Mouse (Mus musculus): ENCODE results near the gene Rph3a. TPM values are rescaled to one million over a fixed set of nuclear protein-coding genes. Genes with fewer than 3 reads are reported as not detected.

Gene Rph3a
- polyA plus RNA-seq, 2 experiments = 0.10 TPM; not detected in 1

GRCm38 (mm10) chr5:120976138-120976537, 33.8 kb downstream of the Rph3a start:
- no peak overlapping the region for H3K27ac ChIP-seq (replicated peaks; ENCODE audit: low read depth, low read length)
- no peaks in the 10 kb centered on the region for H3K36me3 ChIP-seq (ENCODE audit: control insufficient read depth, insufficient read depth, low read length)
- no peak overlapping the region for H3K9ac ChIP-seq (ENCODE audit: low read depth, low read length, severe bottlenecking)
- peaks cover 2% of the 10 kb centered on the region; the same call in 1 of the 2 replicates for H3K9me3 ChIP-seq (ENCODE audit: control insufficient read depth, low read length)
- TF ChIP-seq POLR2A (IDR thresholded peaks at IDR 0.05; ENCODE audit: borderline replicate concordance, extremely low read depth, insufficient read depth, insufficient read length) = no peak
- no peaks in the 10 kb centered on the region for H3K27me3 ChIP-seq (ENCODE audit: control insufficient read depth, insufficient read depth, low read length)
- no peak overlapping the region for H3K4me3 ChIP-seq (replicated peaks; ENCODE audit: low read length)
- no peaks in the 10 kb centered on the region for H3K4me1 ChIP-seq (ENCODE audit: control insufficient read depth, insufficient read depth, low read length)
- H3K4me2 ChIP-seq (replicated peaks; ENCODE audit: low read depth, low read length, severe bottlenecking) = no peak overlapping the region
- ATAC-seq (ENCODE audit: low FRiP score, low read depth) (no peak), DNase-seq (ENCODE audit: low spot score) (no peak)
- WGBS = 53% methylated on average over 3 of the region's 3 CpGs

- 50% methylated on average over 8 of the region's 8 CpGs for WGBS
- H3K4me2 ChIP-seq (replicated peaks; ENCODE audit: low read depth, low read length, severe bottlenecking) = no peak overlapping the region
- no peaks in the 10 kb centered on the region for H3K36me3 ChIP-seq (ENCODE audit: control insufficient read depth, insufficient read depth, low read length)
- no peaks in the 10 kb centered on the region for H3K4me1 ChIP-seq (ENCODE audit: control insufficient read depth, insufficient read depth, low read length)
- no peak overlapping the region for H3K4me3 ChIP-seq (replicated peaks; ENCODE audit: low read length)
- no peaks in the 10 kb centered on the region for H3K27me3 ChIP-seq (ENCODE audit: control insufficient read depth, insufficient read depth, low read length)
- H3K27ac ChIP-seq (replicated peaks; ENCODE audit: low read depth, low read length) = no peak overlapping the region
- H3K9ac ChIP-seq (ENCODE audit: low read depth, low read length, severe bottlenecking) = no peak overlapping the region
- TF ChIP-seq POLR2A (IDR thresholded peaks at IDR 0.05; ENCODE audit: borderline replicate concordance, extremely low read depth, insufficient read depth, insufficient read length) = no peak
- DNase-seq (ENCODE audit: low spot score) (no peak), ATAC-seq (ENCODE audit: low FRiP score, low read depth) (no peak)
- H3K9me3 ChIP-seq (ENCODE audit: control insufficient read depth, low read length) = no peaks in the 10 kb centered on the region
Observed at GRCm38 (mm10) chr5:120974522-120974921, 35.4 kb downstream of the Rph3a start.

GRCm38 (mm10) chr5:120972278-120972677, 37.6 kb downstream of the Rph3a start:
- no peak for DNase-seq (ENCODE audit: low spot score)
- H3K4me2 ChIP-seq (replicated peaks; ENCODE audit: low read depth, low read length, severe bottlenecking) = no peak overlapping the region
- no peak overlapping the region for H3K4me3 ChIP-seq (replicated peaks; ENCODE audit: low read length)
- ATAC-seq (ENCODE audit: low FRiP score, low read depth) = no peak
- no peak overlapping the region for H3K27ac ChIP-seq (replicated peaks; ENCODE audit: low read depth, low read length)
- 71% methylated on average over 6 of the region's 6 CpGs for WGBS
- H3K9ac ChIP-seq (ENCODE audit: low read depth, low read length, severe bottlenecking) = no peak overlapping the region
- H3K27me3 ChIP-seq (ENCODE audit: control insufficient read depth, insufficient read depth, low read length) = no peaks in the 10 kb centered on the region
- H3K4me1 ChIP-seq (ENCODE audit: control insufficient read depth, insufficient read depth, low read length) = no peaks in the 10 kb centered on the region
- TF ChIP-seq POLR2A (IDR thresholded peaks at IDR 0.05; ENCODE audit: borderline replicate concordance, extremely low read depth, insufficient read depth, insufficient read length) = no peak
- H3K36me3 ChIP-seq (ENCODE audit: control insufficient read depth, insufficient read depth, low read length) = no peaks in the 10 kb centered on the region
- no peaks in the 10 kb centered on the region for H3K9me3 ChIP-seq (ENCODE audit: control insufficient read depth, low read length)

GRCm38 (mm10) chr5:120971326-120971725, 38.6 kb downstream of the Rph3a start:
- ATAC-seq (ENCODE audit: low FRiP score, low read depth) (no peak), DNase-seq (ENCODE audit: low spot score) (no peak)
- Histone ChIP-seq H3K36me3 (ENCODE audit: control insufficient read depth, insufficient read depth, low read length) (no peaks in the 10 kb centered on the region), H3K4me3 (replicated peaks; ENCODE audit: low read length) (no peak overlapping the region), H3K4me1 (ENCODE audit: control insufficient read depth, insufficient read depth, low read length) (no peaks in the 10 kb centered on the region), H3K9ac (ENCODE audit: low read depth, low read length, severe bottlenecking) (no peak overlapping the region), H3K27ac (replicated peaks; ENCODE audit: low read depth, low read length) (no peak overlapping the region), H3K9me3 (ENCODE audit: control insufficient read depth, low read length) (no peaks in the 10 kb centered on the region), H3K27me3 (ENCODE audit: control insufficient read depth, insufficient read depth, low read length) (no peaks in the 10 kb centered on the region), H3K4me2 (replicated peaks; ENCODE audit: low read depth, low read length, severe bottlenecking) (no peak overlapping the region)
- WGBS = 76% methylated on average over 1 of the region's 1 CpGs
- no peak for TF ChIP-seq POLR2A (IDR thresholded peaks at IDR 0.05; ENCODE audit: borderline replicate concordance, extremely low read depth, insufficient read depth, insufficient read length)

GRCm38 (mm10) chr5:120969703-120970102, 40.2 kb downstream of the Rph3a start:
- H3K27me3 ChIP-seq (ENCODE audit: control insufficient read depth, insufficient read depth, low read length) = no peaks in the 10 kb centered on the region
- no peaks in the 10 kb centered on the region for H3K36me3 ChIP-seq (ENCODE audit: control insufficient read depth, insufficient read depth, low read length)
- DNase-seq (ENCODE audit: low spot score) = no peak
- no peak for TF ChIP-seq POLR2A (IDR thresholded peaks at IDR 0.05; ENCODE audit: borderline replicate concordance, extremely low read depth, insufficient read depth, insufficient read length)
- no peak overlapping the region for H3K27ac ChIP-seq (replicated peaks; ENCODE audit: low read depth, low read length)
- no peak for ATAC-seq (ENCODE audit: low FRiP score, low read depth)
- WGBS = 39% methylated on average over 4 of the region's 4 CpGs
- no peaks in the 10 kb centered on the region for H3K4me1 ChIP-seq (ENCODE audit: control insufficient read depth, insufficient read depth, low read length)
- H3K9ac ChIP-seq (ENCODE audit: low read depth, low read length, severe bottlenecking) = no peak overlapping the region
- no peak overlapping the region for H3K4me3 ChIP-seq (replicated peaks; ENCODE audit: low read length)
- no peaks in the 10 kb centered on the region for H3K9me3 ChIP-seq (ENCODE audit: control insufficient read depth, low read length)
- no peak overlapping the region for H3K4me2 ChIP-seq (replicated peaks; ENCODE audit: low read depth, low read length, severe bottlenecking)

GRCm38 (mm10) chr5:120968799-120969198, 41.1 kb downstream of the Rph3a start:
- Histone ChIP-seq H3K27ac (replicated peaks; ENCODE audit: low read depth, low read length) (no peak overlapping the region), H3K4me1 (ENCODE audit: control insufficient read depth, insufficient read depth, low read length) (no peaks in the 10 kb centered on the region), H3K9me3 (ENCODE audit: control insufficient read depth, low read length) (no peaks in the 10 kb centered on the region), H3K36me3 (ENCODE audit: control insufficient read depth, insufficient read depth, low read length) (no peaks in the 10 kb centered on the region), H3K4me3 (replicated peaks; ENCODE audit: low read length) (no peak overlapping the region), H3K4me2 (replicated peaks; ENCODE audit: low read depth, low read length, severe bottlenecking) (no peak overlapping the region), H3K9ac (ENCODE audit: low read depth, low read length, severe bottlenecking) (no peak overlapping the region), H3K27me3 (ENCODE audit: control insufficient read depth, insufficient read depth, low read length) (no peaks in the 10 kb centered on the region)
- 87% methylated on average over 8 of the region's 8 CpGs for WGBS
- DNase-seq (ENCODE audit: low spot score) (no peak), ATAC-seq (ENCODE audit: low FRiP score, low read depth) (no peak)
- no peak for TF ChIP-seq POLR2A (IDR thresholded peaks at IDR 0.05; ENCODE audit: borderline replicate concordance, extremely low read depth, insufficient read depth, insufficient read length)
